Mouse (Mus musculus) heart, embryonic 16.5 days (tissue): ENCODE measurements at regions not wholly inside any gene's neighbourhood (a gene's known extent, or its start where the extent isn't known, plus 50 kb on each side); places are given as distances from the start of the nearest gene placed in this dataset.
"Not testable (repeated sequence)": the region's sequence is repeated elsewhere in the genome, so short reads cannot be mapped to it uniquely, and the experiment has no call there.

Experiments
- ATAC-seq: fragments of 200-750 bp; cut with Nextera tagmentation; replicated peaks from 2 replicates; pipeline ENCODE4 v1.8.0; 2017; ENCODE audit warnings: moderate number of reproducible peaks; ENCODE audit not compliant: insufficient read depth, low FRiP score; ENCODE audit errors: extremely low read depth
- H3K27ac ChIP-seq: fragments of 300-500 bp; sonication (generic); 2 replicates; pipeline ENCODE4 v1.5.1; 2014; ENCODE audit warnings: mild to moderate bottlenecking, low read length, control low read depth, moderate library complexity
- H3K27me3 ChIP-seq: fragments of 300-500 bp; sonication (generic); 2 replicates; pipeline ENCODE4 v1.6.1; 2014; ENCODE audit warnings: low read length, mixed read lengths; ENCODE audit not compliant: control insufficient read depth, insufficient read depth
- H3K36me3 ChIP-seq: fragments of 300-500 bp; sonication (generic); 2 replicates; pipeline ENCODE4 v1.6.1; 2014; ENCODE audit not compliant: control insufficient read depth, insufficient read depth
- H3K4me1 ChIP-seq: fragments of 300-500 bp; sonication (generic); 2 replicates; pipeline ENCODE4 v1.6.1; 2014; ENCODE audit warnings: low read length, mixed read lengths; ENCODE audit not compliant: control insufficient read depth, insufficient read depth
- H3K4me2 ChIP-seq: fragments of 300-500 bp; sonication (generic); 2 replicates; pipeline ENCODE4 v1.6.1; 2014; ENCODE audit warnings: low read depth, mild to moderate bottlenecking, control low read depth, low read length
- H3K4me3 ChIP-seq: fragments of 300-500 bp; sonication (generic); 2 replicates; pipeline ENCODE4 v1.5.1; 2014; ENCODE audit warnings: mild to moderate bottlenecking, control low read depth, low read length
- H3K9ac ChIP-seq: fragments of 300-500 bp; sonication (generic); 2 replicates; pipeline ENCODE4 v1.6.1; 2014; ENCODE audit warnings: low read length, control low read depth
- H3K9me3 ChIP-seq: fragments of 300-500 bp; sonication (generic); replicated peaks from 2 replicates; pipeline ENCODE4 v1.6.1; 2016; ENCODE audit warnings: low read length; ENCODE audit not compliant: control insufficient read depth
- whole genome bisulfite sequencing: fragments of 180-500 bp; shearing (Covaris S2); extraction: QIAGEN DNeasy Blood & Tissue Kit; methylation state at CpG from one replicate; pipeline ENCODE4 v1.1.7; 2014; 5-methylcytosine and 5-hydroxymethylcytosine counted together

DNA sequence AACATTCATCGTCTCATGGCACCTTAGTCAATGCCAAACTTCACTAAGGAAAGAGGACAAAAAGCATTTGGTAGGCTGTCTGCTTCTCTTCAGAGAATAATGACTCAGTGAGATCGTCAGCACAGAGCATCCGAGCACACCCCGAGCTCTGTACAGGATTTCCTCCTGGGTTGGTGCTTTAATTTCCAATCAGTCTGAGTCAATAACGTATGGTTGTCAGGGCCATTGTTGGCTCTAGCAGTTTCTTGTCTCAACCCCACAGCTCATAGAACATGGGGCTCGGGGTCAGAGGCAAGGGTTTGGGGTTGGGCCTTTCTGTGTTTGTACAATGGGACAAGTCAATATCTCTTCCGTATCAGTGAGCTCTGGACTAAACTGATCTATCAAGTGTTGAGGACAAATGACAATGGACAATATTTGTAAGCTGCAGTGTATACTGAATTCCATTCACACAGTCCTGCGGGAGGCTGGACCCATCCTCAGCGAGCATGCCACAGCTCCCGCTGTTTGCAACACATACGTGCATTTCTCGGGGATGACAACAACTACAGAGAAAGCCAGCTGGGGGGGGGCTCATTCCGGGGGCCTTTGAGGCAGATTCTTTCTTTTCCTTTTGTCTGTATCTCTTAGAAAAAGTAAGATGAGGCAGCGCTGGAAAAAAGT, 116.8 kb upstream of the Cdk6 start:
- 83% methylated on average over 14 of the region's 14 CpGs for WGBS
- not testable (repeated sequence) for H3K27me3 ChIP-seq, H3K9ac ChIP-seq, H3K4me3 ChIP-seq, H3K27ac ChIP-seq, H3K4me2 ChIP-seq, H3K36me3 ChIP-seq, H3K9me3 ChIP-seq, ATAC-seq, H3K4me1 ChIP-seq

DNA sequence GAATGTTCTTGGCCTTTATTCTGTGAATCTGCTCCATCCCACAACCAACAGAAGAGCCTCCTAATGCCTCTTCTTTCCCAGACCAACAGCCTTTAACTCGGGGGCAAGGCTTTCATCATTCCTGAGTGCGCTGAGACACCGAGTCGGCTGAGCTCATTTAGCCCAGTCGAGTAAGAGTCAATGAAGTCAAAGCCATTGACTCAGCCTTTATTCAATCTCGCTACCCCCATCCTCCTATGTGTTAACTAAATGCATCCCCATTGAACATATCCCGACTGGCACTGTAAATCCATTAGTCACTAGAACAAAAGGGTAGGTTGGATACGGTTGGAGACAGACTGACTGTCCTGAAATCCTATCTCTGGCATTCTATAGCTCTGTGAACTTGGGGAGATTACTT, 115.9 kb upstream of the Cdk6 start:
- H3K4me2 ChIP-seq, H3K4me3 ChIP-seq: not testable (repeated sequence)
- WGBS = 79% methylated on average over 8 of the region's 8 CpGs

DNA sequence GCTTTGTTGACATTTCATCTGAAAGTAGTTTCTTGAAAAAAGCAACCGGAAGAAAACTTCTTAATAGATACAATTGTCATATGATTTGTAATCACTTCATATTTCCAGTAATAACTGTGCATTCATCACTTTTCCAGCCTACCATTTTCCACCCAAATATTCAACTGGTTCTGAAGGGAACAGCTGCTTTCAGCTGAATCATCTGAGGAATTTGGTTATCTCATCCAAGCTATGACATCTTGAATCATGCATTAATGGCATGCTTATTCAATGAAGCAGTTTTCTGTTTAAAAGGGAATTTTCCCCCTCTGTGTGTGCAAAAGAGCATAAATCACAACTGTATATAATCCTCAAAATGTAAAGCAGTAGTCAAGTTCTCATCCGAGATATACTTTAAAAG, 97.2 kb upstream of the Cdk6 start:
- ATAC-seq, H3K36me3 ChIP-seq: not testable (repeated sequence)
- 72% methylated on average over 2 of the region's 2 CpGs for WGBS

More for the DNA sequence above, 115.9 kb upstream of the Cdk6 start:
- not testable (repeated sequence) for H3K9ac ChIP-seq, H3K27me3 ChIP-seq, ATAC-seq, H3K27ac ChIP-seq, H3K4me1 ChIP-seq, H3K36me3 ChIP-seq, H3K9me3 ChIP-seq

GRCm38 (mm10) chr5:3247333-3247732, 94.0 kb upstream of the Cdk6 start:
- Histone ChIP-seq H3K4me2 (no peak overlapping the region), H3K9ac (no peak overlapping the region), H3K4me3 (no peak overlapping the region), H3K27me3 (no peaks in the 10 kb centered on the region), H3K4me1 (no peaks in the 10 kb centered on the region), H3K9me3 (no peaks in the 10 kb centered on the region), H3K27ac (no peak overlapping the region), H3K36me3 (no peaks in the 10 kb centered on the region)
- WGBS = 56% methylated on average over 2 of the region's 2 CpGs
- no peak for ATAC-seq

More for the DNA sequence above, 97.2 kb upstream of the Cdk6 start:
- not testable (repeated sequence) for H3K4me2 ChIP-seq, H3K4me1 ChIP-seq, H3K9me3 ChIP-seq, H3K27me3 ChIP-seq, H3K27ac ChIP-seq, H3K4me3 ChIP-seq, H3K9ac ChIP-seq

- no peaks in the 10 kb centered on the region for H3K36me3 ChIP-seq
- no peak overlapping the region for H3K4me3 ChIP-seq
- no peak overlapping the region for H3K27ac ChIP-seq
- no peak for ATAC-seq
- H3K9ac ChIP-seq = no peak overlapping the region
- no peaks in the 10 kb centered on the region for H3K9me3 ChIP-seq
- H3K27me3 ChIP-seq = no peaks in the 10 kb centered on the region
- no peak overlapping the region for H3K4me2 ChIP-seq
- no peaks in the 10 kb centered on the region for H3K4me1 ChIP-seq
- 52% methylated on average over 2 of the region's 2 CpGs for WGBS
These were observed 91.0 kb upstream of the Cdk6 start for GRCm38 (mm10) chr5:3250273-3250672.

DNA sequence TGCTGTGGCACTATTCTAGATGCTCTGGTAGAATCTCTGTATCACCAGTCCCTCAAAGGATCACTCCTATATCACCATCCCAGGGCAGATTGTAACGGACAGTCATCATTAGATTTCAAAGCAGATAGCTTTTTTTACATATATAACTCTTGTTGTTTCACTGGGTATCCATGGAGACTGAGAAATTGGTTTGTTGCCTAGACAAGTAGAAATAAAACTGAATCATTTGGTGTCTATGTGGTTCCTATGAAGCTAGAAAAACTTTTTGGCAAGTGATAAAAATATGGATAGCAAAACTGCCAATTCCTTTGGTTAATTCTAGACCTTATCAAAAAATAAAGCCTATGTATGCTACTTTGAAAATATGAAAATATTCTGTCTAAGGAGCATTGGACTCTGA, 81.0 kb upstream of the Cdk6 start:
- Histone ChIP-seq H3K4me2 (no peak overlapping the region), H3K9ac (no peak overlapping the region), H3K27me3 (no peaks in the 10 kb centered on the region), H3K27ac (no peak overlapping the region), H3K4me3 (no peak overlapping the region), H3K4me1 (no peaks in the 10 kb centered on the region; the same call in 1 of the 2 replicates), H3K9me3 (no peaks in the 10 kb centered on the region), H3K36me3 (no peaks in the 10 kb centered on the region)
- 71% methylated on average over 1 of the region's 1 CpGs for WGBS
- no peak for ATAC-seq

DNA sequence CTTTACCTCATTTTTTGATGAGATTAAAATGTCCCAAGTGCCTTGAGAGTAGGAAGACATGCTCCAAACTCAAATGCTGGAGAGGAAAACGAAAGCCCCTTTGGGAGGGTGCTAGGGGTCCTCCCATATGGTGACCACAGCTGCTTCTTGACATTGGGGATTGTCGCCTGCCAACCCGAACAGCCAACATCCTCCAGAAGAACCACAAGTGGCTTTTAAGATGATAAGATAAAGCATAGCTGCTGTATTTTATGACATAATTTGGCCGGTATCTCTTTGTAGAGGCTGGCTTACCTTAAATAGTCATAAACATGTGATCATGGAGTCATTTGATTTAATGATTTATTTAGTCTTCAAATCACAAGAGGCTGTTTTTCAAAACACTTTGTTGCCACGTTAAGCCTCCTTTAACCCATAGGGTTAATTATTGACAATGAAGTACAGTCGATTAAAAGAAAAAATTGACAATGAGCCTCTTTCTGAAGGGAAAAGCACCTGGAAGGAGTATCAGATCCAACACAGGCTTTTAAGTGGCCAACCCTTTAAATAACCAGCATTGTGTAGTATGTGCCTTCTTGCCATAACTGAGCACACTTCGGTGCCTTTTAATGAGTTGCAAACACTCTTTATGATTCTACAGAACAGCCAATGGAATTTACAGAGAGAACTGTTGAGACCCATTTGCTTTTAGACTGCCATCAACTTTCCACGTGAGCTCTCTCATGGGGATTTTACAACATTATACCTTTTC, 76.1 kb upstream of the Cdk6 start:
- not testable (repeated sequence) for H3K27ac ChIP-seq, H3K27me3 ChIP-seq, ATAC-seq, H3K36me3 ChIP-seq, H3K9ac ChIP-seq, H3K4me3 ChIP-seq, H3K4me2 ChIP-seq, H3K9me3 ChIP-seq
- H3K4me1 ChIP-seq = peaks cover 10% of the 10 kb centered on the region
- 47% methylated on average over 8 of the region's 8 CpGs for WGBS

- 85% methylated on average over 5 of the region's 5 CpGs for WGBS
- Histone ChIP-seq H3K4me3 (no peak overlapping the region), H3K9ac (no peak overlapping the region), H3K4me2 (no peak overlapping the region), H3K27me3 (no peaks in the 10 kb centered on the region), H3K36me3 (no peaks in the 10 kb centered on the region), H3K9me3 (no peaks in the 10 kb centered on the region), H3K4me1 (peaks cover 10% of the 10 kb centered on the region), H3K27ac (no peak overlapping the region)
- no peak for ATAC-seq
These were observed 74.3 kb upstream of the Cdk6 start for GRCm38 (mm10) chr5:3267021-3267420.

- Histone ChIP-seq H3K27me3 (no peaks in the 10 kb centered on the region), H3K36me3 (no peaks in the 10 kb centered on the region), H3K4me1 (peaks cover 10% of the 10 kb centered on the region), H3K4me2 (peak overlapping the region; percentile 34; the same call in 1 of the 2 replicates), H3K27ac (peak overlapping the region; percentile 38; the same call in 1 of the 2 replicates), H3K9me3 (no peaks in the 10 kb centered on the region), H3K9ac (no peak overlapping the region), H3K4me3 (no peak overlapping the region)
- 35% methylated on average over 7 of the region's 7 CpGs for WGBS
- peak; percentile 80 for ATAC-seq
These were observed 71.5 kb upstream of the Cdk6 start for GRCm38 (mm10) chr5:3269760-3270159.
